Mouse (Mus musculus) heart, postnatal 0 days (tissue): ENCODE measurements around the gene Ank2.

ENCODE experiments used
- CTCF ChIP-seq: IDR thresholded peaks from 2 replicates; pipeline ENCODE4 v1.5.1; 2016; ENCODE audit warnings: antibody characterized with exemption, control low read depth, low read depth
- EP300 ChIP-seq: IDR thresholded peaks from 2 replicates; pipeline ENCODE4 v1.6.1; 2016; ENCODE audit warnings: antibody characterized with exemption, low read depth

DNA sequence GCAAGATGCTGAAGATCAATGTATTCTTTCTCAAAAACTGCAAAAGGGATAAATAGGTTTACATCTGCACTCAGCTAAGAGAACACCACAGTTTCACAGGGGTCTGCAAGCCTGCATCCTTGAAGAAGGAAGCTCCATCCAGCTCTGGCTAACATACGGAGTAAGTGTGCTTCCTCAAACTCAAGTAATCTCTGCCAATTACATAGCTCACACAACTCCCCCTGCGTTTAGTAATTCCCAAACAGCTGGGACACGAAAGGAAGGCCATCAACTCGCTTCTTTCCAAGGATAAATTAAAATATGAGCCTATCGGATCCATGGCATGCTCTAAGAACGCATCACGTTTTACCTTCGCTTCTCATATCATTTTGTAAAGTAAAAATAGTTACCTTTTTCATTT lies 137.3 kb downstream of the Ank2 start:
- TF ChIP-seq CTCF (no peak), EP300 (no peak)
